Mouse (Mus musculus) myocyte (in vitro differentiated cells): Measurements from ENCODE around the gene Aire.

ENCODE experiments used
- MAX ChIP-seq: IDR thresholded peaks from one replicate; pipeline ENCODE4 v1.6.1; 2011; ENCODE audit warnings: low read depth, mild to moderate bottlenecking, control low read depth
- MYOG ChIP-seq, 3 experiments: IDR thresholded peaks; one replicate each; pipeline ENCODE4 v1.6.1; 2011; ENCODE audit warnings: control low read depth in 2 of 3, low read depth in 2 of 3, mild to moderate bottlenecking in 2 of 3; ENCODE audit not compliant: insufficient read length in 2 of 3, control insufficient read depth in 1 of 3, insufficient read depth in 1 of 3
- POLR2A ChIP-seq: IDR thresholded peaks from one replicate; pipeline ENCODE4 v1.6.1; 2011; ENCODE audit warnings: low read depth, mild to moderate bottlenecking, control low read depth, moderate library complexity; ENCODE audit not compliant: insufficient read length
- POLR2AphosphoS2 ChIP-seq: IDR thresholded peaks from one replicate; pipeline ENCODE4 v1.6.1; 2011; ENCODE audit warnings: low read depth, control low read depth; ENCODE audit not compliant: insufficient read length
- TCF12 ChIP-seq: IDR thresholded peaks from one replicate; pipeline ENCODE4 v1.6.1; 2011; ENCODE audit warnings: mild to moderate bottlenecking, control low read depth; ENCODE audit not compliant: poor library complexity, insufficient read depth, severe bottlenecking
- USF1 ChIP-seq: IDR thresholded peaks from one replicate; pipeline ENCODE4 v1.6.1; 2011; ENCODE audit warnings: low read depth, mild to moderate bottlenecking, control low read depth, moderate library complexity

DNA sequence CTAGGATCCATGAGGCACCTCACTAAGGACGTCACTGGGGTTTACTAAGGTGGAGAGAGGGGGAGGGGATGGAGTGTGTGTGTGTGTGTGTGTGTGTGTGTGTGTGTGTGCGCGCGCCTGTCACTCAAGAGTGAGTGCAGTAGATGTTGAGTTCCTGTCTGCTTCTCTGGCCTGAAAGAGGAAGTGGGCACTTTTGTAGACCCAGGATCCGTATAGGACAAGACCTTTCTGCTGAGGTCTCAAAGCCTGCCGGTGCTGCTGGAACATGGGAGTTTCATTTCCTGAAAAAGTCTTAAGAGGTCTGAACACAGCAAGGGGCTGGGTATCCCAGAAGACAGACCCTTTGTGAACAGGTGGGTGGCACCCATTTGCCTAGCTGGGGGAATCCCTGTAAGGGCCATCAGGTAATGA, 43.7 kb upstream of the Aire start:
- TF ChIP-seq POLR2A = no peak
- no peak for TF ChIP-seq USF1
- TF ChIP-seq POLR2AphosphoS2 = no peak
- no peak for TF ChIP-seq TCF12
- TF ChIP-seq MYOG (IDR thresholded peaks at IDR 0.05; ENCODE audit: control insufficient read depth in 1 of 3, insufficient read depth in 1 of 3, insufficient read length in 2 of 3, low read depth in 2 of 3) = no peak
- no peak for TF ChIP-seq MAX
